Mouse (Mus musculus) kidney, adult 9 months (tissue): ENCODE measurements around the gene Klf6.
A peak's percentile ranks its signal among the peaks of the same experiment; 100 is the strongest.

Experiments
- DNase-seq: peaks from one replicate; pipeline ENCODE4 v3.0.0; 2022

Gene Klf6

DNA sequence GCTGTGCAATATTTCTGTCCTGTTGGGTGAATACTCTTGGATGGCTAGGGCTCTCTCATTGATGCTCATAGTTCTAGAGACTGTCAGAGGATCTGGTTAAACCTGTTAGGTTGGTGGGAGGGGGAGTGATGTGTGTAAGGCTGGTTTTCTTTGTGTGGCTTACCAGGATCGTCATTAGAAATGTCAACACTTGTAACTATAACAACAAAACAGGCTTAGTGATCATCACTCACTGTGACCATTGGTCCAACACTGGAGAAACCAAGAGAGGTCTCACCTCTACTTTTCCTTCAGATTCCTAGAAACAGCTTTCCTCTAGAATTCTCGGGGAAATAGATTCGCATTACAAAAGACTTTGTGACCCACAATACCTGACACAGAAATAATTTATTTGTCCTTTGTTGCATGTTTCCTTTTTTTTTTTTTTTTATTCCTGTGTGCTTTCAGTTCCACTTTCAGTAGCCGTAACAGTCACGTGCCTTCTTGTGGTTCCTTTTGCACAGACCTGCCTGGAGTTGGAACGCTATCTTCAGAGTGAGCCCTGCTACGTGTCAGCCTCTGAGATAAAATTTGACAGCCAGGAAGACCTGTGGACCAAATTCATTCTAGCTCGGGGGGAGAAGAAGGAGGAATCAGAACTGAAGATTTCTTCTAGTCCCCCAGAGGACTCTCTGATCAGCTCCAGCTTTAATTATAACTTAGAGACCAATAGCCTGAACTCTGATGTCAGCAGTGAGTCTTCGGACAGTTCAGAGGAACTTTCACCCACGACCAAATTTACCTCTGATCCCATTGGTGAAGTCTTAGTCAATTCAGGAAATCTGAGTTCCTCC is 3.2 kb downstream of the Klf6 start:
- DNase-seq: peak; percentile 42

- no peak for DNase-seq
Measured at GRCm38 (mm10) chr13:5865098-5865415, 3.8 kb downstream of the Klf6 start.

GRCm38 (mm10) chr13:5866091-5866490 is 4.8 kb downstream of the Klf6 start:
- no peak for DNase-seq

DNA sequence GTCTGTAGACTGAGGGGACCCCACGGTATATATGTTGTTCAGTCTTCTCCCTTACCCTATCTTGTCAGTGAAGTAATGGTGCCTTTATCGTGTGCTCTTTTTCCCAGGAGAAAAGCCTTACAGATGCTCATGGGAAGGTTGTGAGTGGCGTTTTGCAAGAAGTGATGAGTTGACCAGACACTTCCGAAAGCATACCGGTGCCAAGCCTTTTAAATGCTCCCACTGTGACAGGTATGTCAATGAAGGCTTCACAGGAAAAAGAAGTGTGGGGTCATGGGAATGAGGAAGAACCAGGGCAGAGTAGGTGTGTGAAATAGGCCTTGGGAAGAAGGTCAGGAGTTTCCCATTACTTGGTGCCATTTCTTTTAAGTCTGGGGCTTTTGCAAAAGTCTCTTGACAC is 5.2 kb downstream of the Klf6 start:
- DNase-seq: no peak

DNA sequence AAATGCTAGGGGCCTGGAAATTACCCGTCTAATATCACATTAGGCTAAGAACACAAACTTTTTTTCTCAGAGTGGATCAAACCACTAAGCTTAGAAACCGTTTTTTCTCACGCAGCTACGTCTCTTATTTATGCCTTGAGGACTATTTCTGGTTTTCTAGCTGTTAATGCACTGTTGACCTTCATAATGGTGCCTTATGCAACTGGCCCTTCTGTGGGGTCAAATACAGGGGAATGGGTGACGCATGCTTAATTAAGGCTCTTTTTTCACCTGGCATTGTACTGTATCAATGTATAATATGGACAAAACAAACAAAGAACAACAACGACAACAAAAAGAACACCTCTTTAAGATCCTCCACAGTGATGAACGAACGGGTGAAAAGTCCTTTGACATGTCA is 7.1 kb downstream of the Klf6 start:
- no peak for DNase-seq

DNA sequence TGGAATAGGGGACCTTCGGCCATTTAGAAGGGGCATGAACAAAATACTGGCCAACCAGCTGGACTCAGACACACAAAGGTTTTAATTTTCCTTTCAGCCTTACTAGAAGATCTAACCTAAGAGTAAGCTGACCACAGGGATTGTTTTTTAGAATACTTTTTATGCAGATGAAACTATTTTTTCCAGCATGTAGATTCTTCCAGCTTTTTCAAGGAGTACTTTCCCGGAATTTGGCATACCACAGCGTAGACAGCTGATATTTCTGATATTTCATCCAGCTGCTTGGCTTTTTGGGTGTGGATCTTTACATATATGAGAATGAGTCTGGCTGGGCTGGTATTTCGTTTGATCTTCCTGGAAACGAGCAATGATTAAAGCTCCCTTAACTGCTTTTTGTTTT is 8.2 kb downstream of the Klf6 start:
- no peak for DNase-seq

- no peak for DNase-seq
Measured at GRCm38 (mm10) chr13:5869842-5870241, 8.6 kb downstream of the Klf6 start.

DNA sequence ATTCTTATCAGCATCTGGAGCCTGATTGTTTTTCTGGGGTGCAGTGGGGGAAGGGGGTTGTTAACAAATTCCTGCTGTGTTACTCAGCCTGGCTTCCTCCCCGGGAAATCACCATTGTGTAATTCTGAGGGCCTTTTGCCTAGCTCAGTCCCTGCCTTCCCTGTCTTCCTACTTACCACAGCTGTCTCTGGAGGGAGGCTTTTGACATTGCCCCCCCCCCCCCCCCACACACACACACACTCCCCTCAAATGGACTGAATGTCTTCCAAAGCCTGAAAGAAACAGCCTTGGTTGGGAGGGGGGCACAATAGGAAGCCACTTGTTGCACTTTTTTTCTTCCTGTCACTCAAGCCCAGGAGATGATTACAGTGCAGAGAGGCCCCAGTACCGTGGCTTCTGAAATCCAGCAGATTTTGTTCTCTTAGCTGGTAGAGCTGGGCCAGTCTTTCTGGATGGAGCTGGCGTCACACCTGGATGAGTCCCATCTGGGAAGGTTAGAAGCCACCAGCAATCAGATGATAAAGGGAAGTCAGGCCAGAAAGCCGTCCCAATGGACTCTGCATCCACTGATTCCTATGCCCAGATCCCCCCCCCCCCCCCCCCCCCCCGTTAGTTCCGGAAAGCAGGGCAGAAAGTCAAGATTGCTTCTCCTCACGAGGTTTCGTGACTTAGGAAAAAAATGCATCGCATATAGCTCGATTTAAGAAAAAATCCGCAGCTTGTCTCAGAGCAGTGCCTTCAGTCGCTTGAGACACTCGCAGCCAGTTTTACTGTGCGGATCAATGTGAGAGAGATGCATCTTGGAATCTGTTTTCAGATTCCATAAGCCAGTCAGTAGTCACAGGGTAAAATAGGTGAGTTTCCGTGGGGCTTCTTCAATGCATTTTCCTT is 9.3 kb downstream of the Klf6 start:
- DNase-seq: peak; percentile 47

DNA sequence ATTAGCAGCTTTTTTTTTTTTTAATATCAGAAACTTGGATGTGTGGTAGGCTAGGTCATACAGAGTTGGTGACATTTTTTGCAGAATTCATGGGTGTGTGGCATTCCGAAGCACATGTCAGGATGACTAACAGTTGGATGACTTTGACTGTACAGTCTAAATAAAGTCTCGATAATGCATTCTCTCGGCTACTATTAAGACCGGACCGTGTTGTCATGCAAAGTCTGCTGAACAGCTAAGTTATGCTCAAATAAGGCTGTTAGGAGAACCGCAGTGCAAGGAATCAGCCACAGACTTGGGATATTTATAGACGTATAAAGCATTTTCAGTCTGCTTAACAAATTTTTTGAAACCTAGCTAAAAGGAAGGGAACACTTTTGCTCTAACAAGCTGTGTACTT is 10.1 kb downstream of the Klf6 start:
- no peak for DNase-seq

GRCm38 (mm10) chr13:5873681-5874080 is 12.4 kb downstream of the Klf6 start:
- no peak for DNase-seq

DNA sequence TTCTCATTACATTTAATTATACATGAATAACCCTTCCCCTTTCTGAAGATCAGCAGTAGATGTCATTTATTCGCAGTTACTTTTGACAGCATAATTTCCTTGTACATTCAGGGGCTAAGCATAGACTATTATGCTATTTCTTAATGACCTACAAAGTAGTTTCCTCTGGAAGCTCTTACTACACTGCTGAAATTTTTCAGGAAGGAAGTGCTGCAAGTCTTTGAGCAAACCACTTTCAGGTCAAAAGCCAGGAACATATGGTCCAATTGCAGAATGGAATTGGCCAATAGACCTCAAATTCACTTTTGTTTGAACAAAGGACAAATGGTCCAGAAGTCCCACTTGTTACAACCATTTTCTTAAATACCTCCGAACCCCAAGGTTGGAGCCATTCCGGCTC is 14.2 kb downstream of the Klf6 start:
- no peak for DNase-seq

- no peak for DNase-seq
Measured at GRCm38 (mm10) chr13:5878748-5879147, 17.5 kb downstream of the Klf6 start.

GRCm38 (mm10) chr13:5886810-5887209 is 25.5 kb downstream of the Klf6 start:
- DNase-seq: no peak

- no peak for DNase-seq
Measured at GRCm38 (mm10) chr13:5888164-5888563, 26.9 kb downstream of the Klf6 start.

- no peak for DNase-seq
Measured at GRCm38 (mm10) chr13:5888731-5889130, 27.4 kb downstream of the Klf6 start.

DNA sequence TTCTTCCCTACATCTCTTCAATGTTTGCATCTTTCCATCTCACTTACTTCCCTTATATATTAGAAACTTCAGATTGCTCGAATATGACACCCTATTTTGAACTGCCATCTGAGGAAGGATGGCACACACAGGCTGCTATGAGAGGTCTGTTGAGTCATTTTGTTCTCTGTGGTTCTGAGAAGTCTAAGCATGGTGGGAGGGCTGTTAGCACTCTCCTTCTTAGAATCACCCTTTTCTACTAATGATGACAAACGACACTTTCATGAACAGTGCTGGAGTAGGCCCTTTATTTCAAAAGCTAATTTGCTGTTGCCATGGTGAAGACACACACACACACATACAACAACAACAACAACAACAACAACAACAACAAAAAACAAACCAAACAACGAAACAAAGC is 28.8 kb downstream of the Klf6 start:
- no peak for DNase-seq

- DNase-seq: no peak
Measured at GRCm38 (mm10) chr13:5892684-5893447, 31.6 kb downstream of the Klf6 start.

GRCm38 (mm10) chr13:5894910-5895309 is 33.6 kb downstream of the Klf6 start:
- no peak for DNase-seq

DNA sequence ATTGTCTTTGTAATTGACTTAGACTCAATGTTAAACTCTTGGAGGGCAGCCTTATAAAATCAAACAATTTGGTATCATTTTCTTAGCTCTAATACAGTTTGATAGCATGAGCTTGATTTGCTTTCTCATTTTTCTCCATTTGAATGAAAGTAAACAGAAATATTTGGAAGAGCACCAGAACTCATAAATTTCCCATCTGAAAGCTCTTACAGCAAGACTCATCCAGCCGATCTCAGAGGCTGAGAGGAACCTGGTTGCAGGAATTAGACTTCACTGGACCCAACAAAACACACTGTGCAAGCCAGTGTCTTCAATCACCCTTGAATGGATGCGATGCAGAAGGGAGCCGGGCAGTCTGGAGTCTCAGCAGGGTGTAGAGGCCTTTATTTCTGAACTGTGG is 34.6 kb downstream of the Klf6 start:
- DNase-seq: no peak

GRCm38 (mm10) chr13:5897176-5897959 is 36.1 kb downstream of the Klf6 start:
- DNase-seq: no peak

- no peak for DNase-seq
Measured at GRCm38 (mm10) chr13:5899021-5899420, 37.7 kb downstream of the Klf6 start.

DNA sequence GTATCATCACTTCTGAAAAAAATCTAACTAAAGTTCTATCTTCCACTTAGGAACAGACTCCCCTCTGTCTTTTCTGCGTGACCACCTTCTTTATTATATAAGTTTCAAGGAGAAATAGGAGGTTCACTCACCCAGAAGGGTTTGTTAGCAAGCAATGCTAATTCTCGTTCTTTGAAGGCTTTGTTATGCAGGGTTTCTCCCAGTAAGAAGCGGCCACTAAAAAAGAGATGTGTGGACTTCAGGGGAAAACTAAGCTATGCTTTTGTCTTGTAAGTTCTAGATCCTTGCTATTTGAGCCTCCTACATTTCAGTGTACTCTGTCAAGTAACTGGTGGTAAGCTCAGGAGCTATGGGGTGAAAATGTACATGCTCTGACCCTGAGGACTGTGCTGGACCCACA is 38.4 kb downstream of the Klf6 start:
- DNase-seq: no peak

- no peak for DNase-seq
Measured at GRCm38 (mm10) chr13:5913201-5913600, 51.9 kb downstream of the Klf6 start.
